Mouse (Mus musculus) effector memory CD4-positive, alpha-beta T cell, adult 7 months (primary cell): ENCODE data around the gene AC153137.1. TPM values are rescaled to one million over a fixed set of nuclear protein-coding genes. Genes with fewer than 3 reads are reported as not detected.

Source experiments
- polyA plus RNA-seq: library from polyadenylated mRNA; unstranded; fragments of 100-300 nt; shearing (Covaris generic); gene quantifications from one replicate; pipeline ENCODE4 v1.2.1, GENCODE M21; 2017

The AC153137.1 gene
- not detected for polyA plus RNA-seq

DNA sequence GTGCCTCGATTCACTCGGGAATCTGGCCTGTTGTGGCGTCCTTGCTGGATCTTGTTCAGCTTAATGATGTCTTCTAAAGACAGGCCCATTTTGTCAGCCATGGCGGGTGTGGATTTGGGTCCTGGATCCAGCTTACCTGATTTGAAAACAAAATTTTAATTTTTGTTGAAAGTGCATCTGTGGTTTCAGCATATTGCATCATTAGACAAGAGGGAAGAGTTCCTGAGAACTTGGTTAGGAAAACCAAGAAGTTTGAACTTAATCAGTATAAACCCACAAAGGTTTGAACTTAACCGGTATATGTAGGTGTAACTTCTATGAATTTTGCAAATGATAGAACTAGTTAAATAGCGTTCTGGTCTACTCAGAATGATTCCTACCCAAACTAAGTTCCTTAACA, at the start of gene AC153137.1:
Gene AC153137.1, minus strand, starts transcription at position 101 of the 400 bp plus-strand sequence.

Other genes starting within 250 kb of the AC153137.1 start
- gene Phf3, start 104.0 kb downstream of the AC153137.1 start, polyA plus RNA-seq: 132 TPM
- not detected for gene Lgsn, start 198.4 kb upstream of the AC153137.1 start, polyA plus RNA-seq
- gene 4931428L18Rik, start 244.7 kb upstream of the AC153137.1 start, polyA plus RNA-seq: not detected
- not detected for gene Pih1d3, start 244.9 kb upstream of the AC153137.1 start, polyA plus RNA-seq